Mouse (Mus musculus): Measurements from ENCODE around the gene Camk1d.

The Camk1d gene

DNA sequence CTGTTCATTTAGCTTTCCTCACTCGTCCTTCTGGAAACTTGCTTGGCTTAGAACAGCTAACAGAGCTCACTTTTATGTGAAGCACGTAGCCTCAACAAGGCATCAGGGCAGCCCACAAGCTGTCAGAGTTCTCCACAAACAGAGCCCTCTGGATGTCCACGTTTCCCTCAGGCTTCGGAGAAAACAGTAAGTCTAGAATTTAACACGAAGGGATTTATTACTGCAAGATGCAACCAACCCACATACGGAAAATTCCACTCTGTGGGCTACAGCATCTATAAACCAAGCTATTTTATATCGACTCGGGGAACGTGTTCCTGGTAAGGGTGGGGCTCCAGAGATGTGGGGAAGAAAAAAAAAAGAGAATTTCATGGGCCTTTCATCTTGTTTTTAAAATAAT lies 369.0 kb downstream of the Camk1d start:
- DNase-seq (ENCODE audit: low read depth in 2 of 2, low spot score in 2 of 2) = no peak

GRCm38 (mm10) chr2:5327533-5328250 lies 386.6 kb downstream of the Camk1d start:
- DNase-seq (ENCODE audit: low read depth in 2 of 2, low spot score in 2 of 2) = no peak

- no peak for DNase-seq (ENCODE audit: low read depth in 2 of 2, low spot score in 2 of 2)
Observed at GRCm38 (mm10) chr2:5324806-5325205, 389.5 kb downstream of the Camk1d start.

DNA sequence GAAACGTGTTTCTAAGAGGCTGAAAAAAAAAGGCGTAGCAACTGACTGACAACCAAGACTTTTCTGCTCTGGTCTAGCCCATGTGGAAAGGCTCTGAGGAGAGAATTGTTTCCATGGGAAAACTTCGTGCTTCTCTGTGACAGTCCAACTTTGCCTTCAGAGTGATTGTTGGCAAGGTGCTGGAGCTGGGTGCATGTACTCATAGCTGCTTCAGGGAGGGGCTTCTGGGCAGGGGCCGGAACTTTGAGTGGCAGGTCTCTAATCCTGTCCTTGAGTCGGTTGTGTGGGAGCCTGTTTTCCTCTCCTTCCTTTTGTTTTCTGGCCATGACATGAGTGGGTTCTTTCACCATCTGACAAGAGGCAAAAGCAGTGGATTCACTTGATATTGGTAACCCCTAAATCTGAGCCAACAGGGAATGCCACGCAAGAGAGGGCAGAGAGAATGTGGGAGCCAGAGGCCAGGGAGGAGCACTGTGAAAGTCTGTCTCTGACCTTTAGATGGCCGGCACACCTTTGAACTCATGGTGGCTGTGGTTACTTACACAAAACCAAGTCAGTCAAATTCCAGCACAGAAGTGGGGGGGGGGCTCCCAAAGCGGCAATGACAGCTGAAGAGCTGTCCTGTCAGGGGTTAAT lies 392.5 kb downstream of the Camk1d start:
- no peak for DNase-seq (ENCODE audit: low read depth in 2 of 2, low spot score in 2 of 2)

DNA sequence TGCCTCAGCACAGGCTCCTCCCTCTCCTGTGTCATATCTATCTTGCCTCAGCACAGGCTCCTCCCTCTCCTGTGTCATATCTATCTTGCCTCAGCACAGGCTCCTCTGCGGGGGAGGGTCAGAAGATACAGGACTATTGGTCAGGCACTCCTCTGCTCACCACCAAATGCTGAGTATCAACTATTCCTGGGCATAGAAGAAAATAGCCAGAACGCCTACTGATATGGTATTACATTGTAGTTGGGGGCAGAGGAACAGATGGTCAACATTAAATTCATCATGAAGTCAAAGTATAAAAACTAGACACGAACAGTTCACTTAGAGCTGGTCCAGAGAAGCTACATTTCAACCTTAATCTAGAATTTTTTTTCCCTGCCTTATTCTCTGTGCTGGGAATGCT lies 395.2 kb downstream of the Camk1d start:
- DNase-seq (ENCODE audit: low read depth in 2 of 2, low spot score in 2 of 2) = no peak

GRCm38 (mm10) chr2:5316763-5317162 lies 397.6 kb downstream of the Camk1d start:
- no peak for DNase-seq (ENCODE audit: low read depth in 2 of 2, low spot score in 2 of 2)

GRCm38 (mm10) chr2:5316217-5316616 lies 398.1 kb downstream of the Camk1d start:
- no peak for DNase-seq (ENCODE audit: low read depth in 2 of 2, low spot score in 2 of 2)

DNA sequence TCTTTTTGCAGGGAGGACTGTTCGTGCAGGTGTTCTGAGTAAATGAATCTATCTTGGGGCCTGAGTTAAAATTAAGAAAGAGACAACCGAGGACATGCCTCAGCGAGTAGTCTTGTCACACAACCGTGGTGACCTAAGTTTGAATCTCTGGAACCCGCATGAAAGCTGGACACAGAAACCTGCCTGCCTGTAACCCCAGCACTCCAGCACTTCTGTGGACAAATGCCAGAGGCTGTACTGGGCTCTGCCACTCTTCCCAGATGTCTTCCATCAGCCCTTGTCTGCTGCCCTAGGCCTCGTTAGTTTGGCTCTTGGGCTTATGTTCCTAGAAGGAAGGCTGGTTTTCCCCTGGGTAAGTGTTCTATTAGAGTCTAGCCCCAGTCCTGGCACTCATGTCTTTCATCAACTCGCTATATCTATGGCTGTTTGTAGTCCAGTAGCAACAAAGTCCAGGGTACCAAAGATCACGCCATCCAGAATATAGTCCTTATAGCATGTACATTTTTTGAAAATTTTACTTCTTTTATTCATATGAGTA lies 399.0 kb downstream of the Camk1d start:
- DNase-seq (ENCODE audit: low read depth in 2 of 2, low spot score in 2 of 2) = no peak

DNA sequence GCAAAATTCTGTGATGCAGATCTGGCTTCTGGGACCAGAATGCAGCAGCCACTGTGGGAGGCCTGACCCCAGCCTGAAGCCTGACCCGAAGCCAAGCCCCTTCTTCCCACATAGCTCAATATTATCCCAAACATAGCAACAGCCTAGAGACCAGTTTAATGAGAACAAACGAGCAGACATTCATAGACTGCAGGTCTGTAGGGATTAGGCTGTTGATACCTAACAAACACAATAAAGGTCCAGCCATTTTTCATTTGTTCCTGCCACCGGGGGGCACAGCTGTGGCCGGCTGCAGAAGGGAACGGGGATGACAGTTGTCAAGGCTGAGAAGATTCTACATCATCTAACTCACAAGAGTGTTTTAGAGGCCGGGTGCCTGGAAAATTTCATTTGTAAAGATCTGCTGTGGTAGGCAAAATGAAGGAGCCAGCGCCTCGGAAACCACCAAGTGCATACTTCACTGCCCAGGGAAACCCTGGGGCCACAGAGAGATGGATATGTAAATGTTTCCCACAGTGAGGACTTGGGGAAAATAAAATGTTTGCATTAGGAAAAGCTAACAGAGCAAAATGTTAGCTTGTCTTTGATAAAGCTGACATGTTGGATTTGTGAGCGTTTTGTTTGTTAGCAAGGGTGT lies 399.7 kb downstream of the Camk1d start:
- no peak for DNase-seq (ENCODE audit: low read depth in 2 of 2, low spot score in 2 of 2)

DNA sequence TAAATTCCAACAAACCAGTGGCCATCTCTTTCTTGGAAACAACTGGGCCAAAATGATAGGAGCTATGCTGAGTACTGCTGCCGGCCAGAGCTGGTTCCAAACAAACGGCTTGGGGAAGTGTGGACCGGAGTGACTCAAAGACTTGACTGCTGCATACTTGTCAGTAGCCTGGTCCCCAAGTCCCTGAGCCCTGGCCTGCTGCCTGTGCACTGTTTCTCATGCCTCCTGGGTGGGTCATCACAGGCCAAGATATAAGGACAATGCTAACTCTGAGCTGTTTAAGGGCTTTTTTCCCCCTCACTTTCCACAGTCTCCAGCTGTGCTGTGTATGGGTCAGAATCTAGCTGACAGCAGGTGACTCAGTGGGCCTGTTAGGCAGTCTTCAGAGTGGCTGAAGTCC lies 409.2 kb downstream of the Camk1d start:
- no peak for DNase-seq (ENCODE audit: low read depth in 2 of 2, low spot score in 2 of 2)

GRCm38 (mm10) chr2:5304451-5304850 lies 409.9 kb downstream of the Camk1d start:
- no peak for DNase-seq (ENCODE audit: low read depth in 2 of 2, low spot score in 2 of 2)

DNA sequence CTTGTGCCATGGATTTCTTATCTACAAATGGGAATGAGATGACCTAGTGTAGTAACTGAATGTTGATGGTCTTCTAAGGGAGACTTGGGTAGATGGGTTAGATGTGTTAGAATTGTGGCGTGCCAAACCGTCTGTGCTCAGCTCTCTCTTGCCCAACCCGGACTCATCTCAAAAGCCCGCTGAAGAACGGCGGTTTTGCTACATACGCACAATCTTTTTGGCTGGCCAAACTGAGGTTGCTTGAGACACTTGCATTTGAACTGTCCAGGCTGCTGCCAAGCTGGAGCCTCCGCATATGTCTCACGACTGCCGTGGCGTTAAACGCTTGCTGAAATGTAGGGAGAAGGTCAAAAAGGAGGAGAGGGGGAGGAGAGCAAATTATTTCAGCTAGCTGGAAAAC lies 413.0 kb downstream of the Camk1d start:
- no peak for DNase-seq (ENCODE audit: low read depth in 2 of 2, low spot score in 2 of 2)

DNA sequence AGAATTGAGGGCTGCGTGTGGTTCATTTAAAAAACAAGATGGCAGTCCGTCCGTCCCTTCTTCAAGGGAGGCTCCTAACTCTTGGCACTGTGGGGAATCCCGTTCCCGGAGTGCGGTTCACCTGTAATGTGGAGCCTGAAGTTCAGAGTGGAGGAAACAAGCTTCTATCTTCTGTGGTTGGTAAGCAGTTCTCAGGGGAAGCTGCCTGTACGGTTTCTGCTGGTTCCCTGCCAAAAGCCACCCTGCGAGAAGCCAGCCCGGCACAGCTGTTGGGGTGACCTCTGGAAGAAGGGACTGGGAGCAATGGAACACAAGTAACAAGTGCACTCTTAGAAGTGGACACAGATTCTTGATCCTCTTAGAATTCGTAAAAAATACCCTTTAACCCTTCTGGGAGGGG lies 416.2 kb downstream of the Camk1d start:
- DNase-seq (ENCODE audit: low read depth in 2 of 2, low spot score in 2 of 2) = no peak

DNA sequence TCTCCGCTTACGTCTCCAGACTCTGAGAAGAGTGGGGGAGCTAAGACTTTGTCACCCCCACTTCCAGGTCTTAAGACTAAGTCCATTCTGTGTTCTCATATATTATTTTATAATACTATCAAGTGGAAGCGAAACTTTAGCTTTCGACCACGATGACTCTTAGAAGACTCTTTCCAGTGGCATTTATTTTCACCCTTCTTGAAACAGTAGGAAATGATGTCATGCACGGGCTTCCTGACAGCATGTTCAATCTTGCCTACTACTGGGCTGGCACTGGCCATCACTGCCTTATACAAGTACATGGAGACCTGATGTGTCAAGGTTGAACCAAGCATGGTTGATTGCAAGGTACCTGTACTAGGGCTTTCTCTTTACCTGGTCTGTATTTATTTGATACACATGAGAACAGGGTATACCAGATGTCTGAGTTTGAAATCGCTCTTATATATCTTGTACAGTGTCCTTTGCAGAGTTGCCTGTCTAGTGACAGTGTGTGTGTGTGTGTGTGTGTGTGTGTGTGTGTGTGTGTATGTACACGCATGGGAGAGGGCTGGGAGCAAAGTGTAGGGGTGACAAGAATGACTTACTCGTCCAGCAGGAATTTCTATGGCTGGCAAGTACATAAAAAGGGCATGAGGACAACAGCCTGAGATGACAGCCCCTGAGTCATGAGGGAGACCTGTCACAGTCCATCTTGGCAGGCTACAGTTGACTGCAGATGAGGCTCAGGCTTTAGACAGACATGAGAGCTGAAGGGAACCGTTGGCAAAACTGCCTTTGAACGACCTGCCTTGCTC lies 417.4 kb downstream of the Camk1d start:
- no peak for DNase-seq (ENCODE audit: low read depth in 2 of 2, low spot score in 2 of 2)

DNA sequence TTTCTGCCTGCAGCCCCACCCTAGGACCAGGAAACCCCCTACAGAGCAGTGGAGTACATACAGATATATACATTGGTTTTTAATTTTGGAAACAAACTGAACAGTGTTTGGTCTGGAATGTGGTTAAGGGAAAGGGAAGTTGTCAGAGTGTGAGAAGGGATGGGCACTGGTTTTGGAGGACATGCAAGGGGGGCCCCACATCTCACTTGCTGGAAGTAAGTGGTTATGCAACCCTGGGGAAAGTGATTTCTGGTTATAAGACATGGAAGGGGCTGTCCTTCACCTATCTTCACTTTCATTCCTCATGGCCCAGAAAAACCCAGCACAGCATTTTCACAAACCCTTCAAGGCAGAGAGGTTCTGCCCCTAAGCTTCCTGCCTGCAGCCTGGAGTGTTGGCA lies 419.2 kb downstream of the Camk1d start:
- no peak for DNase-seq (ENCODE audit: low read depth in 2 of 2, low spot score in 2 of 2)

DNA sequence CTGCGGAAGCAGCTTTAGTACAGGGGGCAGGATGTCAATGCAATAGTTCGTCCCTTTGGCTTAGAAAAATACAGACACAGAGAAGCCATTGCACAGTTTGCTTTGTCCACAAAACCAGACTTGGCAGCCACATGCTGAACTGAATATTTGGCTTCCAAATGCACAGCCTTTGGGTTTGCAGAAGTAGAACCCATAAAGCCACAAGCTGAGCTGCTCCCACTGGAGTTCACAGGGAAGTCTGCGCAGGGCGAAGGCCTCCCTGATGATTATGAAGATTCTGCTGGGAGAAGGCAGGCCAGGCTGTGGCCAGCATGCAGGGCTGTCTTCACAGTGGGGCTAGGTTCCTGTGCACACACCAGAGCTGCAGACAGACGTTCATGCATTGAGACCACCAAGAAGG lies 419.9 kb downstream of the Camk1d start:
- DNase-seq (ENCODE audit: low read depth in 2 of 2, low spot score in 2 of 2) = no peak

DNA sequence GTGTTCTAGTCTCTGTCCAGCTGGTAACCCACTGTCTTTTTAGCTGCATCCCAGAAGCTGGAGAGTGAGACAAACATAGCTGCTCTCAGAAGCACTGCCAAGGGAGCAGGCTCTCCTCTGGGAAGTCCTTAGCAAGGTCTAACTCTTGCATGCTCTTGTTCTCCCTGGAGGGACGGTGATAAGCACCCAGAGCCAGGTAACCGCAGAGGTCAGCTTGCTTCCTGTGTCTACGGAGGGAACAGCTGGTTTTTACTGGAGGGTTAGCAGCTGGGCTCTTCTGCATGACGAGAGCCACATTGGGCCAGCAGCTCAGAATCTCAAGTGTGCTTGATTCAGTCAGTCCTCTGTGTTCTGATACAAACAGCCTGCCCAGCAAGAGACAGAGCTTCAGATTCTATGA lies 425.7 kb downstream of the Camk1d start:
- no peak for DNase-seq (ENCODE audit: low read depth in 2 of 2, low spot score in 2 of 2)

DNA sequence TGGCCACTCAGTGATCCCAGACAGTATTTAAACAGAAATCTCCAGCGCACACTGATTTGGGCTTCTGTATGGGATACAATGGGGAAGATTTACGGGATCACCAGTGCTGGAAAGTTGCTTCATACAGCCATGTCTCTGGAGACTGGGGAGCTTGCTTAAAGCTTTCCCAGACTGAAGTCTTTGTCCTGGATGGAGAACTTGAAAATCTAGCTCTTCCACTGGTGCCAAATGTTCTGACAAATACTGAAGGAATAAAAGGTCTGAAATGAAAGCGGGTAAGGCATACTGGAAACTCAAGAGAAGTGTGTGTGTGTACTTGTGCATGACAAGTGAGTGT lies 427.3 kb downstream of the Camk1d start:
- no peak for DNase-seq (ENCODE audit: low read depth in 2 of 2, low spot score in 2 of 2)

GRCm38 (mm10) chr2:5286189-5287043 lies 427.9 kb downstream of the Camk1d start:
- no peak for DNase-seq (ENCODE audit: low read depth in 2 of 2, low spot score in 2 of 2)

- DNase-seq (ENCODE audit: low read depth in 2 of 2, low spot score in 2 of 2) = no peak
Observed at GRCm38 (mm10) chr2:5284351-5284750, 430.0 kb downstream of the Camk1d start.

GRCm38 (mm10) chr2:5282623-5283022 lies 431.7 kb downstream of the Camk1d start:
- no peak for DNase-seq (ENCODE audit: low read depth in 2 of 2, low spot score in 2 of 2)
